Mouse (Mus musculus): ENCODE data around the gene Kif3b.

GRCm38 (mm10) chr2:153347183-153347781 lies 56.1 kb downstream of the Kif3b start:
- TF ChIP-seq GATA1 (IDR thresholded peaks at IDR 0.05; ENCODE audit: borderline replicate concordance, low read length), result no peak
- no peak for TF ChIP-seq FLI1 (IDR thresholded peaks at IDR 0.05; ENCODE audit: low read length)
